Mouse (Mus musculus): Measurements from ENCODE around the gene Tfip11. TPM values are rescaled to one million over a fixed set of nuclear protein-coding genes. Genes with fewer than 3 reads are reported as not detected.

Tfip11 gene
- total RNA-seq, 2 experiments from 2014 or later = 40.6 to 45.7 TPM

DNA sequence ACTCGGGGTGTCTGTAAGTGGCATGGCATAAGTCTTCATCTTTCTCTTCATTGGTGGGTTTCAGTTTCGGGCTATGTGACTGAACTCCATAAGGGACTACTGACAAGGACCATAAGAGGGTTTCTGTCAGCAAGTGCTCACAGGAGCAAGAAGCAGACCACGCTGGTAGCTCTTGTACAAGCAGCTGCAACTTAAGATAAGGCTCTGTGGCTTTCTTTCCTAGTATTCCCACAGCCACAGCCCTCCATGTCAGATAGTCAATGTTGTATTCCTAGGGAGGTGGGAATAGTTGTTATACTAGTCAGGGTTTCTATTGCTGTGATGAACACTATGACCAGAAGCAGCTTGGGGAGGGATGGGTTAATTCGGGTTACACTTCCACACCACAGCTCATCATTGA is 33.4 kb downstream of the Tfip11 start:
- DNase-seq (ENCODE audit: low spot score in 2 of 2) = no peak

DNA sequence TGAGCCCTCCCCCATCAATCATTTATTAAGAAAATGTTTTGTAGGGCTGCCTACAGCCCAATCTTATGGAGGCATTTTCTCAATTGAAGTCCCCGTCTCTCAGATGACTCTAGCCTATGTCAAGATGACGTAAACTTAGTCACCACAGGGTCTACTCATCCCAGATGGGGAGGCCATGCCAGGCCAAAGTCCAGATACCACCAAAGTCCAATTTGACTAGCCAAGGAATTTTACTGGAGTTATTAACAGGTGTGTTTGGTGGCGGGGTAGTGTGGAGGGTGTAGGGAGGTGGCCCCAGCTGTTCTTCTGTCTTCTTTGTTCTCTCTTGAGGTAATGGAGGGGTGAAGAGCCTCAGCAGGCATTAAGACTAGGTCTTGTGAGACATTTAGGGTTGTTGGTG is 33.9 kb downstream of the Tfip11 start:
- DNase-seq (ENCODE audit: low spot score in 2 of 2) = no peak

DNA sequence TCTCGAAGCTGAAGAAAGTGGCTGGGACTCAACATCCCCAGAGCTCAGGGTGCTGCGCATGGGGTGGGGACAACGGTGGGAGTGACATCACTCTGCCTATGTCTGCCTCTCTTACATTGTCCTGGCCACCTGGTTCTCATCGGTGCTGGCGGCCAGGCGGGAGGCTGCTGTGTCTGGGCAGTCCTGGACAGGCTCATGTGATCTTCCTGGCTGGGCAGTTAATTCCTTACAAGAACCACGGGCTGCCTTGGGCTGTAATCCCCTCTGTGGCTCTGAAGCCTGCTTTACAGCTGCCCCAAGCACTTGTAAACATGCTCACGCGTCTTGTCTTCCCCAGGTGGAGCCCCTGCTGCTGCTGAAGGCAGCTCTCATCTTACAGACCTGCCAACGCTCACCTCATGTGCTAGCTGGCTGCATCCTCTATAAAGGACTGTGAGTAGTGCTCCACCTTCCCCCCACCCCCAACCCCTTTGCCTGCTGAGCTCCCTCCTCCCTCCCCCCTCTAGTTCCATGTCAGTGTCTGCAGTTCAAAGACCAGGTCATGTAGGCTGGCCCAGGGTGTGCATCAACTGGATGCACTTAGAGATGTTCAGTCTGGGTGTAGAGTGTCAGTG is 38.1 kb downstream of the Tfip11 start:
- no peak for DNase-seq (ENCODE audit: low spot score in 2 of 2)

DNA sequence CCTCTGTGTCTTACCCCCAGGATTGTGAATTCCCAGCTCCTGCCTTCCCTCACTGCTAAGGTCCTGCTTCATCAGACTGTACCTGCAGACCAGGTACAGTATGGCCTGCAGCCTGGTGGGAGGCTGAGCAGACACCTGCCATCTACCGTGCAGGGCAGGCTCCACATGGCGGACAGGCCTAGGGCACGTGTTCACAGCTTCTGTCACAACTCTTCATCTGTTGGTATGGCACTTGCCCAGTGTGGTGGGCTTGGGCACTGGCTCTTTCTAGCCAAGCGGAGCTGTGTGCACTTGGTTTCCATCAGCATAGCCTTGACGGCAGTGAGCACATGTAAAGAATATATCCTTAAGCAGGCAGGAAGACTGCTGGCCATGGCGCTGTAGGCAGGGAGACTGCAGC is 40.7 kb downstream of the Tfip11 start:
- no peak for DNase-seq (ENCODE audit: low spot score in 2 of 2)

GRCm38 (mm10) chr5:112367338-112367737 is 41.2 kb downstream of the Tfip11 start:
- no peak for DNase-seq (ENCODE audit: low spot score in 2 of 2)

DNA sequence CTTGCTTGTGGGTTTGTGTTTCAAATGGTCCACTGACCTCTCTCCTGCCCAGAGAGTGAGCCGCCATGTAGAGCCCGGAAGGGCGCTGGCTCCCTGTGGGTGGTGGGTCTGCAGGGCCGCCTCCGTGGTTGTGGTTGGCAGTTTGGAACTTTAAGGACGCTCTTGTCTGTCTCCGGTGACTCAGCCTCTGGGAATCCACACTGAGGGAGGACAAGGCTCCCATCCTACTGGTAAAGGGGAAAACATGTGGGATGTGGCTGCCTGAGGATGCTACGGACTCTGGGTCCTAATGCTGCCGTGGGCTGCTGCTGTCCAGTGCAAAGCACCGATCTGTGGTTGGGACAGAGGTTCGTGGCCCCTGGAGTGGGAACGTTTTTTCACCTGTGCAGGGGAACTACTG is 41.8 kb downstream of the Tfip11 start:
- peak; percentile 39 to 55 for DNase-seq (ENCODE audit: low spot score in 2 of 2)

- DNase-seq (ENCODE audit: low spot score in 2 of 2) = no peak
These were observed 42.5 kb downstream of the Tfip11 start for GRCm38 (mm10) chr5:112368666-112369065.

- no peak for DNase-seq (ENCODE audit: low spot score in 2 of 2)
These were observed 43.2 kb downstream of the Tfip11 start for GRCm38 (mm10) chr5:112369326-112369725.

GRCm38 (mm10) chr5:112370236-112370813 is 44.2 kb downstream of the Tfip11 start:
- no peak for DNase-seq (ENCODE audit: low spot score in 2 of 2)

DNA sequence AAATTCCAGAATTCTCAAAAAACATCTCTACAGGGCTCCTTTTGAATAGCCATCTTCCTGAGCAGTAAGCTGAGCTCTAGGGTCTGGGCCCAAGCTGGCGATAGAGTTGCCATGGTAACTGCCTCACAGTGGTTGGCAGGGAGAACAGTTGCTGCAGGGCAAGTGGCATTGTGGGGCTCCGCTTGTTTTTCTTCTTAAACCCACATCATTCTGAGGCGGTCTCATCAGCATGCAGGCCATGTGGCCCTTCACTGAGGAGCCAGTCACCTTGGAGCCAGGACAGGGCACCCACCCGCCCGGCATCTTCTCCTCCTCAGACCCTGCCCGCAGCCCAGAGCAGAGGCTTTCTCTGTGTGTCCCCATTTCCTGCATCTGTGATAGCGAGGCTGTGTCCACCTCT is 45.8 kb downstream of the Tfip11 start:
- peak; percentile 53 to 75 for DNase-seq (ENCODE audit: low spot score in 2 of 2)

- no peak for DNase-seq (ENCODE audit: low spot score in 2 of 2)
These were observed 50.0 kb downstream of the Tfip11 start for GRCm38 (mm10) chr5:112376111-112376510.

DNA sequence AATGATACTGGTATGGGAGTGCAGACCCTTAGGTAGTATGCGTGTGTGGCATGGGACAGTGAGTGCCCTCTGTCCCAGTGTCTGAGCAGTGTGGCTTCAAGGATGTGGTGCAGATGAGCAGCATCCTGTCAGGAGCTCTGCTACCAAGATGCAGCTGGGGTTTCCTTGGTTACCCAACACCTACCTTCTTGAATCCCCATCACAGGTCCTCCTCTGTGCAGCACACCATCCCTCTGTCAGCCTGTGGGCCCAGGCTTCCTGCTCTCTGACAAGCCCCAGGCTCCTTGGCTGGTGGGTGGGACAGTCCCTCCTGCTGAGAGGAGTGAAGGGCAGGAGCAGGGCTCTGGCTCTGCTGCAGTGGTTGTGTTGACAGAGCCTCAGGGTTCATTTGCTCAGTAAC is 51.2 kb downstream of the Tfip11 start:
- DNase-seq (ENCODE audit: low spot score in 2 of 2) = no peak

- DNase-seq (ENCODE audit: low spot score in 2 of 2) = no peak
These were observed 52.6 kb downstream of the Tfip11 start for GRCm38 (mm10) chr5:112378716-112379115.

GRCm38 (mm10) chr5:112381154-112381553 is 55.0 kb downstream of the Tfip11 start:
- DNase-seq (ENCODE audit: low spot score in 2 of 2) = no peak

- DNase-seq (ENCODE audit: low spot score in 2 of 2) = no peak
These were observed 55.9 kb downstream of the Tfip11 start for GRCm38 (mm10) chr5:112382042-112382441.

GRCm38 (mm10) chr5:112382641-112383330 is 56.6 kb downstream of the Tfip11 start:
- peak; percentile 59 to 68 for DNase-seq (ENCODE audit: low spot score in 2 of 2)

DNA sequence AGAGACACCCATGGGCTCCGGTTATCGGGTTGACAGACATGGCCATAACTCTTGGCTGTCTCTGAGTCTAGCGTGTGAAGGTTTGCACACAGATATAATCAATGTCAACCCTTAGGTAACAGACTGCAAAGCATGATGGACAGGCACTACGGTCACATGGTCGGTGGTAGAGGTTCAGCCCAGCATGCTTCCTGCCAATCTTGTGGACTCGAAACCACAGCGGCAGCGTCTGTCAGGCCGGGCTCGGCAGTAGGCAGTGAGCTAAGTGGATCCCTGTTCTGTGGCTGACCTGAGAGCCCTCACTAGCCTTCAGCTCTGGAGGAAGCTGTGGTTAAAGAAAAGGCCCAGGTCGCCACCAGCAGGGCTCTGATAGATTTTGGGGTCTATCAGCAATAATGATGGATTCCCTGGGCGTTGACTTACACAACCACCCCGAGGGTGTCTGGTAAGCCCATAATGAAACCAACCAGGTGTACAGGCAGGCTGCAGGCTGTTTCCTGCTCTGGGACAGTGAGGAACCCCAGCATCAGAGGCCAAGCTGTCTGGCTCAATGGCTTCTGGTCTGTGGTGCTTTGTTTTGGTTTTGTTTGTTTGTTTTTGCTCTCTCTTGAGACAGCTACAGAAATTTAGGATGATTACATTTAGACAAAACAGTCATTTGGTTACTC is 58.8 kb downstream of the Tfip11 start:
- no peak for DNase-seq (ENCODE audit: low spot score in 2 of 2)

- DNase-seq (ENCODE audit: low spot score in 2 of 2) = no peak
These were observed 59.8 kb downstream of the Tfip11 start for GRCm38 (mm10) chr5:112385973-112386372.
